Mouse (Mus musculus): ENCODE data around the gene Pank1. TPM values are rescaled to one million over a fixed set of nuclear protein-coding genes. Genes with fewer than 3 reads are reported as not detected.
A peak's percentile ranks its signal among the peaks of the same experiment; 100 is the strongest.

Gene Pank1
- total RNA-seq, 2 experiments from 2014 or later, result 19.2 to 21.4 TPM

GRCm38 (mm10) chr19:34881160-34881559 is 1.9 kb upstream of the Pank1 start:
- DNase-seq (ENCODE audit: low spot score in 2 of 2), result no peak

GRCm38 (mm10) chr19:34879624-34880023 is 369 bp upstream of the Pank1 start:
- DNase-seq (ENCODE audit: low spot score in 2 of 2), result no peak

GRCm38 (mm10) chr19:34877898-34878602 is 1.2 kb downstream of the Pank1 start:
- peak; percentile 88 to 95 for DNase-seq (ENCODE audit: low spot score in 2 of 2)

- no peak for DNase-seq (ENCODE audit: low spot score in 2 of 2)
Observed at GRCm38 (mm10) chr19:34876676-34877075, 2.6 kb downstream of the Pank1 start.

- DNase-seq (ENCODE audit: low spot score in 2 of 2), result no peak
Observed at GRCm38 (mm10) chr19:34869375-34869774, 9.9 kb downstream of the Pank1 start.

GRCm38 (mm10) chr19:34868093-34868741 is 11.0 kb downstream of the Pank1 start:
- DNase-seq (ENCODE audit: low spot score in 2 of 2), result no peak

GRCm38 (mm10) chr19:34863737-34864136 is 15.5 kb downstream of the Pank1 start:
- no peak for DNase-seq (ENCODE audit: low spot score in 2 of 2)

- no peak for DNase-seq (ENCODE audit: low spot score in 2 of 2)
Observed at GRCm38 (mm10) chr19:34856021-34856651, 23.1 kb downstream of the Pank1 start.

- no peak for DNase-seq (ENCODE audit: low spot score in 2 of 2)
Observed at GRCm38 (mm10) chr19:34851161-34851560, 28.1 kb downstream of the Pank1 start.

GRCm38 (mm10) chr19:34849426-34849825 is 29.8 kb downstream of the Pank1 start:
- no peak for DNase-seq (ENCODE audit: low spot score in 2 of 2)

- DNase-seq (ENCODE audit: low spot score in 2 of 2), result no peak
Observed at GRCm38 (mm10) chr19:34848164-34848563, 31.1 kb downstream of the Pank1 start.

GRCm38 (mm10) chr19:34847103-34847502 is 32.2 kb downstream of the Pank1 start:
- no peak for DNase-seq (ENCODE audit: low spot score in 2 of 2)

- no peak for DNase-seq (ENCODE audit: low spot score in 2 of 2)
Observed at GRCm38 (mm10) chr19:34846508-34847038, 32.7 kb downstream of the Pank1 start.

GRCm38 (mm10) chr19:34846005-34846404 is 33.2 kb downstream of the Pank1 start:
- DNase-seq (ENCODE audit: low spot score in 2 of 2), result no peak

GRCm38 (mm10) chr19:34845331-34845730 is 33.9 kb downstream of the Pank1 start:
- DNase-seq (ENCODE audit: low spot score in 2 of 2), result no peak

- DNase-seq (ENCODE audit: low spot score in 2 of 2), result no peak
Observed at GRCm38 (mm10) chr19:34844760-34845159, 34.5 kb downstream of the Pank1 start.

GRCm38 (mm10) chr19:34844047-34844446 is 35.2 kb downstream of the Pank1 start:
- DNase-seq (ENCODE audit: low spot score in 2 of 2), result no peak

- DNase-seq (ENCODE audit: low spot score in 2 of 2), result no peak
Observed at GRCm38 (mm10) chr19:34841719-34842506, 37.3 kb downstream of the Pank1 start.

GRCm38 (mm10) chr19:34838624-34839023 is 40.6 kb downstream of the Pank1 start:
- DNase-seq (ENCODE audit: low spot score in 2 of 2), result no peak

- no peak for DNase-seq (ENCODE audit: low spot score in 2 of 2)
Observed at GRCm38 (mm10) chr19:34831702-34832101, 47.6 kb downstream of the Pank1 start.

GRCm38 (mm10) chr19:34827916-34828635 is 51.2 kb downstream of the Pank1 start:
- DNase-seq (ENCODE audit: low spot score in 2 of 2), result no peak
